Mouse (Mus musculus) R1 (cell line): ENCODE results near the gene Ankmy2.

Source experiments
- DNase-seq: peaks from one replicate; pipeline ENCODE4 v3.0.0-alpha.2; 2018; ENCODE audit warnings: low read depth, low spot score

Ankmy2 gene

GRCm38 (mm10) chr12:36157638-36158308 lies 859 bp downstream of the Ankmy2 start, which contains the start of gene Bzw2:
TSS of gene Bzw2 (minus strand) at chr12:36158080.
- DNase-seq, result peak; percentile 94

- DNase-seq, result no peak
Measured at GRCm38 (mm10) chr12:36164126-36164791, 7.3 kb downstream of the Ankmy2 start.

GRCm38 (mm10) chr12:36165299-36165698 lies 8.4 kb downstream of the Ankmy2 start:
- no peak for DNase-seq

- no peak for DNase-seq
Measured at GRCm38 (mm10) chr12:36177227-36177626, 20.3 kb downstream of the Ankmy2 start.

GRCm38 (mm10) chr12:36182570-36182969 lies 25.7 kb downstream of the Ankmy2 start:
- DNase-seq, result peak; percentile 34

GRCm38 (mm10) chr12:36187081-36187480 lies 30.2 kb downstream of the Ankmy2 start:
- DNase-seq, result no peak

GRCm38 (mm10) chr12:36189610-36190009 lies 32.7 kb downstream of the Ankmy2 start:
- no peak for DNase-seq

- no peak for DNase-seq
Measured at GRCm38 (mm10) chr12:36190343-36190742, 33.4 kb downstream of the Ankmy2 start.

- DNase-seq, result peak; percentile 24
Measured at GRCm38 (mm10) chr12:36194976-36195375, 38.1 kb downstream of the Ankmy2 start.

- peak; percentile 86 for DNase-seq
Measured at GRCm38 (mm10) chr12:36205579-36206119, 48.7 kb downstream of the Ankmy2 start.

- DNase-seq, result peak; percentile 73
Measured at GRCm38 (mm10) chr12:36207072-36207799, 50.3 kb downstream of the Ankmy2 start.

GRCm38 (mm10) chr12:36207800-36208148 lies 50.9 kb downstream of the Ankmy2 start:
- DNase-seq, result no peak

- DNase-seq, result peak; percentile 42
Measured at GRCm38 (mm10) chr12:36208456-36208855, 51.5 kb downstream of the Ankmy2 start.

- no peak for DNase-seq
Measured at GRCm38 (mm10) chr12:36210096-36210495, 53.2 kb downstream of the Ankmy2 start.

GRCm38 (mm10) chr12:36214389-36215148 lies 57.7 kb downstream of the Ankmy2 start:
- no peak for DNase-seq

- DNase-seq, result peak; percentile 44
Measured at GRCm38 (mm10) chr12:36215149-36215480, 58.2 kb downstream of the Ankmy2 start.

- DNase-seq, result no peak
Measured at GRCm38 (mm10) chr12:36216230-36216629, 59.3 kb downstream of the Ankmy2 start.

- DNase-seq, result no peak
Measured at GRCm38 (mm10) chr12:36216905-36217304, 60.0 kb downstream of the Ankmy2 start.

- DNase-seq, result no peak
Measured at GRCm38 (mm10) chr12:36224392-36224791, 67.5 kb downstream of the Ankmy2 start.

- DNase-seq, result peak; percentile 89
Measured at GRCm38 (mm10) chr12:36231386-36231785, 74.5 kb downstream of the Ankmy2 start.

GRCm38 (mm10) chr12:36241171-36241570 lies 84.3 kb downstream of the Ankmy2 start:
- no peak for DNase-seq
